Mouse (Mus musculus): ENCODE measurements around the gene Lyzl4. TPM values are rescaled to one million over a fixed set of nuclear protein-coding genes. Genes with fewer than 3 reads are reported as not detected.

Lyzl4 gene
- polyA plus RNA-seq, 1 experiment from 2014 or later = 0.32 TPM

DNA sequence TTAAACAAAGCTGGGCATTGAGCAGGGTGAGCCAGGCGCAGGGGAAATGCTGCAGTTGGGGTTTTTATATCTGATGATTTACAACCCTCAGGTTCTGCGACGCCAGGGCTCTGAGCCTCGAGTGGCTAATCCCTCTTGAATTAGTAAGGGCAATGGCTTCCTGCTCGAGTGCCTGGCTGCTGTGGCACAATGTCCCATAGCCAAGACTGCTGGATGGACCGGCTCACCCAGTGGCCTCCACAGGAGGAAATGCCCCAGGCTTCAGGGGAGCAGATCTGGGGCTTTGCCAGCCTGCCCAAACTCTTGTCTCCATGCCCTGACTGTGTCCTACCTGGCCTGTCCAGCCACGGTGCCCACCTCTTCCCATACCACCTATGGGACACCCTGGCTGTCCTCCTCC lies 22.5 kb downstream of the Lyzl4 start:
- WGBS = 53% methylated on average over 7 of the region's 7 CpGs
- no peaks in the 10 kb centered on the region for H3K4me1 ChIP-seq (replicated peaks; ENCODE audit: control insufficient read depth, insufficient read depth, low read length)
- no peak overlapping the region for H3K4me3 ChIP-seq (replicated peaks; ENCODE audit: low read length)
- DNase-seq (ENCODE audit: low spot score) (no peak), ATAC-seq (ENCODE audit: low FRiP score) (no peak)
- H3K36me3 ChIP-seq (replicated peaks; ENCODE audit: control insufficient read depth, insufficient read depth) = no peaks in the 10 kb centered on the region
- no peak overlapping the region for H3K4me2 ChIP-seq (replicated peaks)
- no peaks in the 10 kb centered on the region for H3K9me3 ChIP-seq (ENCODE audit: control insufficient read depth, low read length)
- no peak overlapping the region for H3K9ac ChIP-seq
- H3K27ac ChIP-seq = no peak overlapping the region
- H3K27me3 ChIP-seq (ENCODE audit: control insufficient read depth, insufficient read depth, low read length) = no peaks in the 10 kb centered on the region

DNA sequence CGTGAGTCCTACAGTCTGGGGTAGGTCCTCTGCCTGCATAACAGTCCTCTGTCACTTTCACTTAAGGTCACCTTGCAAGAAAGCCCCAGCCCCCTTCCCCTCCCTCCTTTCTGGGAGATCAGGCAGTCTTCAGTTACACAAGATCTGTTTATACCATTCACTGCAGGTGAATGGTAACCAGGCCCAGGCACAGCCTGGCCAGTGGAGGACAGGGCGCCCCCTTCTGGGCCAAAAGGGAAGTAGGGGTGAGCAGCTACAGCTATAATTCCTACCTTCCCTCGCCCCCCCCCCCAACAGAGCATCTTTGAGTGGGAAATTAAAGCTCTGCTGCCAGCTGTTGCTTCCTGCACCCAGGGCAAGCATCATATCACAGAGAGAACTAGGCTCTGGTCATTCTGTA lies 25.4 kb downstream of the Lyzl4 start:
- H3K9ac ChIP-seq = no peak overlapping the region
- no peaks in the 10 kb centered on the region for H3K27me3 ChIP-seq (ENCODE audit: control insufficient read depth, insufficient read depth, low read length)
- H3K36me3 ChIP-seq (replicated peaks; ENCODE audit: control insufficient read depth, insufficient read depth) = no peaks in the 10 kb centered on the region
- H3K4me2 ChIP-seq (replicated peaks) = no peak overlapping the region
- H3K27ac ChIP-seq = no peak overlapping the region
- no peak overlapping the region for H3K4me3 ChIP-seq (replicated peaks; ENCODE audit: low read length)
- no peak for DNase-seq (ENCODE audit: low spot score)
- WGBS = 63% methylated on average over 3 of the region's 3 CpGs
- no peaks in the 10 kb centered on the region for H3K4me1 ChIP-seq (replicated peaks; ENCODE audit: control insufficient read depth, insufficient read depth, low read length)
- no peak for ATAC-seq (ENCODE audit: low FRiP score)
- H3K9me3 ChIP-seq (ENCODE audit: control insufficient read depth, low read length) = no peaks in the 10 kb centered on the region

DNA sequence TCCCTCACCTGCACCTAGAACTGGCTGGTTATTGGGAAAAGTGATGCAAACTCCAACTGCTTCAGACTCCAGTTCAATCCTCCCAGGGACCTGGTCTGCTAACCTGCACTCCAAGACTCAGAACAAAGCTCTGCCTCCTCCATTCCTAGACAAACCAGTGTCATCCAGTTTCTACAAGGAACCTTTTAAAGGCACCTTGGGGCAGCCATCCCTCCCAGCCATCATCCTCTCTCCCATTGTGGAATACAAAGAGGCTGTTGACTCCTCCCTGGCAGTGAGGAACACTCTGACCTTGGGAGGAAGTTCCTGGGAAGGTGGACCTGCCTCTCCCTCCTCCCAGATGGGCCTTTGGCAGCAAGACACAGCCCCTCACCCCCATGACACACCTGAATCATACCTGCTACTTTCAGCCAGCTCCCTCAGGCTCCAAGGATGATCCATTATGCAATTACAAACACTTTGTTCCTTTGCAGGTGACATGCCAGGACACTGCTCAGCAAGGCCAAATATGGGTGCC lies 27.6 kb downstream of the Lyzl4 start:
- Histone ChIP-seq H3K27me3 (ENCODE audit: control insufficient read depth, insufficient read depth, low read length) (no peaks in the 10 kb centered on the region), H3K9ac (no peak overlapping the region), H3K4me1 (replicated peaks; ENCODE audit: control insufficient read depth, insufficient read depth, low read length) (no peaks in the 10 kb centered on the region), H3K36me3 (replicated peaks; ENCODE audit: control insufficient read depth, insufficient read depth) (no peaks in the 10 kb centered on the region), H3K9me3 (ENCODE audit: control insufficient read depth, low read length) (no peaks in the 10 kb centered on the region), H3K4me2 (replicated peaks) (no peak overlapping the region), H3K27ac (no peak overlapping the region), H3K4me3 (replicated peaks; ENCODE audit: low read length) (no peak overlapping the region)
- ATAC-seq (ENCODE audit: low FRiP score) (no peak), DNase-seq (ENCODE audit: low spot score) (no peak)

DNA sequence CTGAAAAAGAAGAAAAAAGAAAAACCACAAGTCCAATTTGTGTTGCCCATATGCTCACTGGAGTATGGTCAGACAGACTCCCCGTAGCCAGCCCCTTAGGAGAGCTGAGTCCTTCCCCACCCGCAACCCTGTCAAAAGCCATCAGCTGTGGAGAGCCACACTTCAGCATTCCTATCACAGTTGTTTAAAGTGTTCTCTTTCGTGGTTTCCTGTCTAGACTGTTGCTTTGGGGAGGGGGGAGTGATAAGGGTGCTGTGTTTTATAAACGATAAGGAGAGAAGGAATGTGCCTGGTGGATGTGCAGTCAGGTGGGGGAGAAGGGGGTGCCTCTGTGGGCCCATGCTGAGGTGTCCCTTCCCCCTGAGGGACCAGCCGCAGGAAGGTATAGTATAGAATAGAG lies 28.7 kb downstream of the Lyzl4 start:
- WGBS = 69% methylated on average over 5 of the region's 5 CpGs
- no peak for ATAC-seq (ENCODE audit: low FRiP score)

DNA sequence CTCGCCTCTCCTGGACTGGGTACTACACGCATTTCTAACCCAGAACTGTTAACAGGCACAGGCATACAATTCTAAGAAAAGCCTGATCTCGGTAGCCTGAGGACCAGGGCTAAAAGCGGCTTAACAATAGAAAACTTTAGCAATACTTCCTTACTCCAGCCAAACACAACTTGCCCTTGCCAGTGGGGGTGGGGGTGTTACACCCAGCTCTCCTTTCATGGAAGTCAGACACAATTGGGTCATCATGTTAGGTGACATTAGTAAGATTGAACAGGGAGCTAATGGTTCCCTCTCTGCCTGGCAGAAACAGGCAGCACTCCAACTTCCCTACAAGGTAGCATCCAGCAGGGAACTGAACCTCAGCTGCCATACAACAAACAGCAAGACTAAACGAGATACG lies 32.5 kb downstream of the Lyzl4 start:
- Histone ChIP-seq H3K4me3 (replicated peaks; ENCODE audit: low read length) (no peak overlapping the region), H3K4me1 (replicated peaks; ENCODE audit: control insufficient read depth, insufficient read depth, low read length) (no peaks in the 10 kb centered on the region; the same call in 1 of the 2 replicates), H3K4me2 (replicated peaks) (no peak overlapping the region), H3K27ac (no peak overlapping the region), H3K9me3 (ENCODE audit: control insufficient read depth, low read length) (no peaks in the 10 kb centered on the region), H3K27me3 (ENCODE audit: control insufficient read depth, insufficient read depth, low read length) (no peaks in the 10 kb centered on the region), H3K36me3 (replicated peaks; ENCODE audit: control insufficient read depth, insufficient read depth) (no peaks in the 10 kb centered on the region), H3K9ac (no peak overlapping the region)
- 74% methylated on average over 6 of the region's 6 CpGs for WGBS
- no peak for ATAC-seq (ENCODE audit: low FRiP score)
- no peak for DNase-seq (ENCODE audit: low spot score)

More for the DNA sequence above, 28.7 kb downstream of the Lyzl4 start:
- Histone ChIP-seq H3K9ac (no peak overlapping the region), H3K27ac (no peak overlapping the region), H3K36me3 (replicated peaks; ENCODE audit: control insufficient read depth, insufficient read depth) (no peaks in the 10 kb centered on the region), H3K27me3 (ENCODE audit: control insufficient read depth, insufficient read depth, low read length) (no peaks in the 10 kb centered on the region), H3K4me1 (replicated peaks; ENCODE audit: control insufficient read depth, insufficient read depth, low read length) (no peaks in the 10 kb centered on the region), H3K4me3 (replicated peaks; ENCODE audit: low read length) (no peak overlapping the region), H3K9me3 (ENCODE audit: control insufficient read depth, low read length) (no peaks in the 10 kb centered on the region), H3K4me2 (replicated peaks) (no peak overlapping the region)
- no peak for DNase-seq (ENCODE audit: low spot score)

DNA sequence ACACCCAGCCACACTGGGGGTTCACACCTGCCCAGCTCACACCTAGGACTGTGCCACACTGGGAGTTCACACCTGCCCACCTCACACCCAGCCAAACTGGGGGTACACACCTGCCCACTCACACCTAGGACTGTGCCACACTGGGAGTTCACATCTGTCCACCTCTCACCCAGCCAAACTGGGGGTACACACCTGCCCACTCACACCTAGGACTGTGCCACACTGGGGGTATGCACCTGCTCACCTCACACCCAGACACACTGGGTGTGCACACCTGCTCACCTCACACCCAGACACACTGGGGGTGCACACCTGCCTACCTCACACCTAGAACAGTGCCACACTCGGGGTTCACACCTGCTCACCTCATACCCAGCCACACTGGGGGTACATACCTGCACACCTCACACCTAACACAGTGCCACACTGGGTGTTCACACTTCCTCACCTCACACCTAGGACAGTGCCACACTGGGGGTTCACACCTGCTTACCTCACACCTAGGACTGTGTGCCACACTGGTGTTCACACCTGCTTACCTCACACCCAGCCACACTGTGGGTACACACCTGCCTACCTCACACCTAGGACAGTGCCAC lies 35.3 kb downstream of the Lyzl4 start:
- Histone ChIP-seq H3K4me1 (replicated peaks; ENCODE audit: control insufficient read depth, insufficient read depth, low read length) (no peaks in the 10 kb centered on the region; the same call in 1 of the 2 replicates), H3K9me3 (ENCODE audit: control insufficient read depth, low read length) (no peaks in the 10 kb centered on the region), H3K4me2 (replicated peaks) (no peak overlapping the region), H3K36me3 (replicated peaks; ENCODE audit: control insufficient read depth, insufficient read depth) (no peaks in the 10 kb centered on the region), H3K27me3 (ENCODE audit: control insufficient read depth, insufficient read depth, low read length) (no peaks in the 10 kb centered on the region), H3K4me3 (replicated peaks; ENCODE audit: low read length) (no peak overlapping the region), H3K9ac (no peak overlapping the region), H3K27ac (no peak overlapping the region)
- DNase-seq (ENCODE audit: low spot score) (no peak), ATAC-seq (ENCODE audit: low FRiP score) (peak; percentile 36; the same call in 1 of the 2 replicates)
- 59% methylated on average over 1 of the region's 1 CpGs for WGBS

DNA sequence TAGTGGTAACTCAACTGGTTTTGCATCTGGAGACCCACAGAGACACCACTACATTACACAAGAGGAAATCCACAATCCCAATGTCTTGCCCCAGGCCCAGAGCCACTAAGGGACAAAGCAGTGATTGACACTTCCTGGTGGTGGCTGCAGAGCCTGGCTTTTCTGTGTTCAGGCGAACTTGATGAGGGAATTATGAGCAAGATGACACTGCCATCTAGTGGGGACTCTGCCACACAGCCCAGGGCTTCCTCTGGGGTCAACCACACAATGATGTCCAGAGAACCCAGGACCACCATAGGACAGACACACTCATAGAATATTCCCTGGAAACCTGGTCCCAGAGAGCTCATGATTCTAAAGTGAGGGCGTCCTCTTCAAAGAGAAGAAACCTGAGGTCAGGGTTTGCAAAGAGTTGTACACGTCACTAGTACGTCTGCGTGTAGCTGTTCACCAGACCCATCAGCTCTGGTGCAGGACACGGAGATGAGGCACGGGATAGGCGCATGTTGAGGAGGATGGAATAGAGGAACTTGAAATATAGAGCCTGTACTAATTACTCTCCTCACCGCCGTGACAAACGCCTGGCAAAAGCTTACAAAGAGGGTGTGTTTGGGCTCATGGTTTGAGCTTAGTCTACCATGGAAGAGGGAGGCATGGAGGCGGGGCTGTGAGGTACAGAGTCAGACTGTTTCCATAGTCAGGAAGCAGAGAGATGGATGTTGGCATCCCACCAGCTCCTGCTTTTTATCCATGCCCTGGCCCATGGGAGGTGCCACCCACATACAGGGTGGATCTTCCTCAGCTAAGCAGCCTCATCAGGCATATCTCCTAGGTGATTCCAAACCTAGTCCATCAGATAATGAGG lies 36.2 kb downstream of the Lyzl4 start:
- Histone ChIP-seq H3K4me2 (replicated peaks) (no peak overlapping the region), H3K36me3 (replicated peaks; ENCODE audit: control insufficient read depth, insufficient read depth) (no peaks in the 10 kb centered on the region), H3K27me3 (ENCODE audit: control insufficient read depth, insufficient read depth, low read length) (no peaks in the 10 kb centered on the region), H3K9ac (no peak overlapping the region), H3K9me3 (ENCODE audit: control insufficient read depth, low read length) (no peaks in the 10 kb centered on the region), H3K4me3 (replicated peaks; ENCODE audit: low read length) (no peak overlapping the region), H3K4me1 (replicated peaks; ENCODE audit: control insufficient read depth, insufficient read depth, low read length) (no peaks in the 10 kb centered on the region; the same call in 1 of the 2 replicates), H3K27ac (no peak overlapping the region)
- DNase-seq (ENCODE audit: low spot score) (peak; percentile 87), ATAC-seq (ENCODE audit: low FRiP score) (peak; percentile 82)
- WGBS = 57% methylated on average over 12 of the region's 12 CpGs

DNA sequence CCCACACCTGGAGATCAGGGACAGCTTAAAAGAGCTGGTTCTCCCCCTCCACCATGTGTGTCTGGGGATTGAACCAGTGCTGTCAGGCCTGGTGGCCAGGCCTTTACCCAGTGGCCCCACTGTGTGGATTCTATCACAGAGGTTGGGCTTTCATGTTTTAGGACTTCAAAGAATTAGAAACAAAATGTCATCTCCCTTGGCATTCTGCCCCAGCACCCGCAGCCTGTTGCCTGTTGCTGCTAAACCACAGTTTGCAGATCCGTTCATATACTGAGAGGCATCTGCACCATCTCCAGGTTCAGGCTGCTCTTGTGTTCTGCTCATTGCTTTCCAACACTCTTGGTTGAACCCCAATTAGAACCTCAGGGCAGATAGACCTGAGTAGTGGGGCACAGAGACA lies 39.5 kb downstream of the Lyzl4 start:
- ATAC-seq (ENCODE audit: low FRiP score) = no peak
- DNase-seq (ENCODE audit: low spot score) = no peak
- Histone ChIP-seq H3K36me3 (replicated peaks; ENCODE audit: control insufficient read depth, insufficient read depth) (no peaks in the 10 kb centered on the region), H3K9me3 (ENCODE audit: control insufficient read depth, low read length) (no peaks in the 10 kb centered on the region), H3K4me3 (replicated peaks; ENCODE audit: low read length) (no peak overlapping the region), H3K27me3 (ENCODE audit: control insufficient read depth, insufficient read depth, low read length) (no peaks in the 10 kb centered on the region), H3K4me1 (replicated peaks; ENCODE audit: control insufficient read depth, insufficient read depth, low read length) (no peaks in the 10 kb centered on the region; the same call in 1 of the 2 replicates), H3K27ac (no peak overlapping the region), H3K4me2 (replicated peaks) (no peak overlapping the region), H3K9ac (no peak overlapping the region)
- 88% methylated on average over 2 of the region's 2 CpGs for WGBS

DNA sequence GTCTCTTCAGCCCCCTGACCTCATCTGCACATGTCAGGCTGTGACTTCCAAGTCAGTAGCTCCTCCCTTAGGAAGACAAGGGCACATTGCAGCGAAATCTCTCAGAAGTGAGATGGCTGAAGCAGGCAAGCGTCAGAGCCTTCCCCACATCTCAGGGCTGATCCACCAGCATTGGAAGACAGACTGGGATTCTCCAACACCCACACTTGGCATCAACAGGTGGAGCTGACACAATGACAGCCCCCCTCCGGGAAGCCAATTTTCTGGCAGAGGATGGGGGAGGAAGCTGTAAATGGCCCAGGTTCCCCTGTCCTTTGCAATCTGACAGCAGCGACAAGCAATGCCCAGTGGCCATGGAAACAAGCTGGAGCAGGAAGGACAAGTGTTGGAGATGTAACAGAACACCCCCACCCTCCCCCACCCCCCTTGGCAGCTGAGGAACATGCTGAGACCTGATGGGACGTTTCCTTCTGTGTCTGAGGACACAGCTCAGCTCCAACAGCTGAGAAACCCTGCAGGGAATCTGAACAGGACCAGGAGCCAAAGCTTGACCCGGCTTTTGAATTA lies 41.0 kb downstream of the Lyzl4 start:
- no peaks in the 10 kb centered on the region for H3K36me3 ChIP-seq (replicated peaks; ENCODE audit: control insufficient read depth, insufficient read depth)
- no peak overlapping the region for H3K4me2 ChIP-seq (replicated peaks)
- whole genome bisulfite sequencing = 32% methylated on average over 6 of the region's 6 CpGs
- no peaks in the 10 kb centered on the region; the same call in 1 of the 2 replicates for H3K4me1 ChIP-seq (replicated peaks; ENCODE audit: control insufficient read depth, insufficient read depth, low read length)
- H3K4me3 ChIP-seq (replicated peaks; ENCODE audit: low read length) = no peak overlapping the region
- H3K9ac ChIP-seq = no peak overlapping the region
- ATAC-seq (ENCODE audit: low FRiP score) (no peak), DNase-seq (ENCODE audit: low spot score) (no peak)
- H3K9me3 ChIP-seq (ENCODE audit: control insufficient read depth, low read length) = no peaks in the 10 kb centered on the region
- H3K27ac ChIP-seq = no peak overlapping the region
- H3K27me3 ChIP-seq (ENCODE audit: control insufficient read depth, insufficient read depth, low read length) = no peaks in the 10 kb centered on the region
